Mouse (Mus musculus) bone marrow macrophage, adult 2 months (primary cell): Measurements from ENCODE around the gene Asic2.

ENCODE experiments used
- CTCF ChIP-seq: IDR thresholded peaks from 2 replicates; pipeline ENCODE4 v1.5.1; 2012; ENCODE audit warnings: low read depth, mild to moderate bottlenecking, low read length, moderate library complexity
- POLR2A ChIP-seq: IDR thresholded peaks from 2 replicates; pipeline ENCODE4 v1.6.1; 2012; ENCODE audit warnings: mild to moderate bottlenecking, low read depth, low read length, borderline replicate concordance

GRCm38 (mm10) chr11:81923096-81923495 is 45.2 kb downstream of the Asic2 start:
- TF ChIP-seq CTCF = no peak
- TF ChIP-seq POLR2A = no peak
